Mouse (Mus musculus) activated CD4-positive, CD25-positive, alpha-beta regulatory T cell, adult 4 months (primary cell): ENCODE data around the gene Helt. TPM values are rescaled to one million over a fixed set of nuclear protein-coding genes. Genes with fewer than 3 reads are reported as not detected.

ENCODE experiments used
- ATAC-seq: one replicate; pipeline ENCODE4 v1.8.0; 2017
- polyA plus RNA-seq, 2 experiments: library from polyadenylated mRNA; unstranded; fragments of 100-300 nt; shearing (Covaris generic); gene quantifications; one replicate each; pipeline ENCODE4 v1.2.1; 2017

Gene Helt
- polyA plus RNA-seq, result not detected

- ATAC-seq, result no peak
These were observed at the start of gene Helt for GRCm38 (mm10) chr8:46294181-46294892. Helt (minus strand) TSS chr8:46294671.

GRCm38 (mm10) chr8:46342272-46342671 is 47.8 kb upstream of the Helt start:
- ATAC-seq, result no peak

DNA sequence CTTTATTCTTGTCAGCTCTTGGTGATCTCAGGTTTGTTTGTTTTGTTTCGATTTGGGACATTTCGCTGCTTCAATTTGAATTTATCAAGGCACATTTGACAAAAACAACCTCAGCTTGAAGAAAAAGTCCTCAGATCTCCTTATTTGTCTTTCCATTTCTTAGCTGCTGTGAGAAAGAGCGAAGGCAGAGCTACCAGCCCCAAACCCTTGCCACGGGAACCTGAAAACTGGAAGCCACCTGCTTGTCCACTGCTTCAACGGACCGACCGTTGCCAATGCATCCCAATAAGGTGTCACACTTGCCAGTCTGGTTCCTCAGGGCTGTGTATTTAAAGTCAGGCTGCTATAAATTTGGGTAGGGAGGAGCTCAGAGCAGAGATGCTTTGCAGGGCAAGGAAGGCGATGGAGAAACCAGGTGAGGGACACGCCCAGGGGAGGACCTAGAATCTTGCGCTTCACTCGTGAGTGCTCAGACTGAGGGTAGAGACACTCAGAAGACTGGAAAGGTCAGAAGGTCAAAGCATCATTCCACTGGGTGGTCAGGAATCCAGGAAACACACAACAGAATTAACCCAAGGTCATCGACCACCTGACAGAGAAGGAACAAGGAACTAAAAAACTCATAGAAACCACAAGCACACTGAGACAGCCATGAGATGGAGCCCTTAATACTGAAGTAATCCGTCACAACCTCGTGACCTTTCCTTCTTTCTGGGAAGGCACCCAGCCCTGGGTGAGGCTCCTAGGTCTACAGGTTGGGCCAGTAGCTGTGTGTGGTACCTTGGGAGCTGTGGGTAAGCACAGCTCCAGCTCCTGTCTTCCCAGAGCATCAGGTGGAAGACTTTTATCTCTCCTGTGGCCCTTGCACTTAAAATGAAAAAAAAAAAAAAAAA is 46.2 kb upstream of the Helt start:
- ATAC-seq, result no peak

DNA sequence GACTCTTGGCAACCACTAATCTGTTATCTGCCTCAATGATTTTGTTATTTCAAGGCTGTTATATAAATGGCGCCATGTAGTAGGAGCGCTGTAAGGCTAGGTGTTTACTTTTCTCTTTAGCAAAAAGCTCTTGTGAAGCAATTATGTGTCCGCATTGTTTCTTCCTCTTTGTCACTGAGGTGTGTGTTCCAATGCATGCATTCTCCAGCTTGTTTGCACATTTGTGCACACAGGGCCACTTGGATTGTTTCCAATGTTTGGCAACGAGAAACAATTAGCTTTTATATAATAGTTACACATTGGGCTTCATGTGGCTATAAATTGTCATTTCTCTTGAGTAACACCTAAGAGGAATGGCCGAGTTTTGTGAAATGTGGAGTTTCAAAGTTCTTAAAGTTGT is 44.8 kb upstream of the Helt start:
- no peak for ATAC-seq

DNA sequence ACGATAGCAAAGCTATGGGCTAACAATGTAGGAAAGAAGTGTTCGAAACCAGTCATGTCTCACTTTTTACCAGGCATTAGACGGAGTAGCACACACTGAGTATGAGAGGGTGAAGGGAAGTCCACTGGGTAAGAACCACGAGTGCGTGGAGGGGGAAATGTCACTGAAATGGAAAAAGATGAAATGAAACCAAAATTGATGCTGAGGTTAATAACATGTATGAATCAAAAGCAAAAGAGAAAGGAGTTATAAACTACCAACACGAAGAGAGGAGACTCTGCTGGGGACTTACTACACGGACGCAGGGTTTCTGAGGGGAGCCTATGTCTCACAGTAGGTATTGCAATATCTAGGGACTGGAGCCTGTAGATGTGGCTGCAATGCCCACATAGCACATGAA is 41.9 kb upstream of the Helt start:
- peak; percentile 85 for ATAC-seq

GRCm38 (mm10) chr8:46332389-46333061 is 38.1 kb upstream of the Helt start:
- ATAC-seq, result no peak

DNA sequence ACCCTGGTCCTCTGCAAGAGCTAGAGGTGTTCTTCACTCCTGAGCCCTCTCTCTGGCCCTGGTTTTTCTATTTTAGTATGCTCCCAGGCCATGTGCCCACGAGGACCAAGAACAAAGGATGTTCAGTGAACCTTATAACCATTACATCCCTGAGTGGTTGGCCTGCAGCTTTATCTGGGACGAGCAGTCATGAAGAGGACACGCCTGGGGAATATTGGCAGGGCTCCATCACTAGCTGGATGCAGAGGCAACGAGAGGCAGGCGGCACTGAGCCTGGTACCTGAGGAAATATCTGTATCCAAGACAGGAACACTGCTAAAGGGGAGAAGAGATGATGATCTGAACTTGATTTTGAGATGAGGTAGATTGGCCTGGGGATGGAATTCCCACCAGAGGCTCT is 37.3 kb upstream of the Helt start:
- ATAC-seq, result no peak

- no peak for ATAC-seq
These were observed 34.9 kb upstream of the Helt start for GRCm38 (mm10) chr8:46329396-46329795.

DNA sequence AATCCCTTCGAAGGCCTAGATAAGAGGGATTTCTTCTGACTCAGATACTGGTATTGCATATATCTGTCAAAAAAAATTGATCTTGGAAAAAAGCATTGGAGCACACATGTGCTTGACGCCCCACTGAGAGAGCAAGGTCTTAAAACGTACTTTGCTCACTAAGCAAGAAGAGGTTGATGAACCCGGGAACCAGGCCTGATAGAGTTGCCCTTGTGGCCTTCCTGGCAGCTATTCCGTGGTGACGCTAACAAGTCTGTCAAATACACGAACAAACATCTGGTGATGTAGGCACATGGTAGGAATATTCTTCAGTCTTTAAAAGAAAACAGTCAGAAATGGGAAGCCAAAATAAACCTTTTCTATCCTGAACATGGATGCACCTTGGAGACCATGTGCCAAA is 32.8 kb upstream of the Helt start:
- no peak for ATAC-seq

DNA sequence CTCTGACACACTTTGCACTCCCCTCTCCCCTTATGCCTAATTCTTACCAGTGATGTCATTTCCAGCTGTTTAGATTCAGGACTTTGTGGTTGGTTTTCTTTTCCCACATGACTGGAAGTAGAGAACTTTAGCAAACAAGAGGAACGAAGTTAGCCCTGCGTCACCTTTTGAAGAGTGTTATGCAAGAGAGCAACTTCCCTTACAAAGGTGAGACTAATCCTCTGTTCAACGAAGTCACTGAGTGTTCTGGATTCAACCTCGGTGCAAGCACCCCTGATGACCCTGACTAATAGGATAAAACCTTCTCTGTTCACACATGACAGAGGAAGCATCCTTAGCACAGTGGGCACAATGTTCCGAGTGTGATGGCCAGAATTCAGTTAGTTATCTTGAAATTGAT is 32.2 kb upstream of the Helt start:
- ATAC-seq, result no peak

- no peak for ATAC-seq
These were observed 30.2 kb upstream of the Helt start for GRCm38 (mm10) chr8:46324676-46325075.

DNA sequence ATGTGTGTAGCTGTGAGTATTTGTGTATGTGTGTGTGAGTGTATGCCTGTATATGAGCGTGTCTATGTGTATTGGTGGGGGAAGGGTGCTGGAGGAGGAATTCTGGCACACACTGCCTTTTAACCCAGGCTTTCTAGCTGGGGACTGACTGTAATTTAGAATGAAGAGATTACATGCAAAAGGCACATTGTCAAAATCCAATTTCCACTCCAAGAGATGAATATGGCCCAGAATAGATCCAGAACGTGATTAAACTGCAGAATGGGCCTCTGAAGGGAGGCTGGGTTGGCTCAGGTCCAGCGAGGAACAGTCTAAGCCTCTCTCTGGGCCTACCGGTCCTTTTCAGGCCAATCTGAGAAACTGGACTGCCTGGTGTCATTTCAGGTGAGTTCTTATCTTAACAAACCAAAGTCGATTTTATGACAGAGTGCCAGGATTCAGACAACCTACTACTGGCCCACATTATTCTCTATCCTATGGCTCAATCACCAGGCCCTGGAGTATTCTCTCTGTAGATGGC is 29.3 kb upstream of the Helt start:
- ATAC-seq, result no peak

DNA sequence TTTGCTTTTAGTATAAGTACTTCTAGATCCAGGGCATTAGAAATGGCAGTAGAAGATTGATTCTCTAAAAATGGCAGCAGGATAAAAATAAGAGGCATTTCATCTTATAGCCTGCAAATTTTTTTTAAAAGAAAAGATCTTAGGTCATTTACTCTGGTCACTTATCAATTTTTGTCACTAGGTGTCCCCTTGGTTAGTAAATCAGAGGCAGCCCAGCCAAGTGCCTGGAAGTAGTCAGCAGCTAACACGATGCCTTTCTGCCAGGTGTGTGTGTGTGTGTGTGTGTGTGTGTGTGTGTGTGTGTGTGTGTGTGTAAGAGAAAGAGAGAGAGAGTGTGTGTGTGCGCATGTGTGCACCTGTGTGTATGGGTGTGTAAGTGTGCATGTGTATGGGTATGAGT is 28.4 kb upstream of the Helt start:
- no peak for ATAC-seq

DNA sequence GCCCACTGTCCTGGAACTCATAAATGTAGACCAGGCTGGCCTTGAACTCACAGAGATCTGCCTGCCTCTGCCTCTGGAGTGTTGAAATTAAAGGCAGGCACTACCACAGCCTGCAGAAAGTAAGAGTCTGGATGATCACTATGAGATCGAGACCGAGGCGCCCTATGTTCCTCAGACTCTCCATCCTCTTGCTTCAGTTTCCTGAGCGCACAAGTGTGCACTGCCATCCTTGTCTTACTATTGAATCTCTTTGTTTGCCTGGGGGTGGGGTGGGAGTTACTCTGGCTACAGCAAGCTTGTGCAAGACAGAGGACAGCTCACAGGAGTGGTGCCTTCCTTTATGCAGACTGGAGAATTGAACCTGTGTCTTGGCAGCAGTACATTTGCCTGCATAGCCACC is 27.9 kb upstream of the Helt start:
- ATAC-seq, result no peak

DNA sequence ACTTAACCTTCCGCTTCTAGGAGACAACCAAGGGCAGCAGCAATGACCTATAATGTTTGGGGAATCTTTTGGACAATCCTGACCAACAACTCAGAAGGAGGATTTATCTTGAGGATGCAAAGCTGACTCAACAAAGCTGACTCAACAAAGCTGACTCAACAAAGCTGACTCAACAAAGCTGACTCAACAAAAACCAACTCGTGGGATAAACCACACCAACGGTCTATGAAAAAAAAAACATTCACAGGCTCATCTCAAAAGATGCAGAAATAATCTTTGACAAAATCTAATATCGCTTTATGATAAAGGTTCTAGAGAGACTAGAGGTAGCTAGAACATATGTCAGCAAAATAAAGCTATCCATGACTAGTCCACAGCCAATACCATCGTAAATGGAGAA is 24.3 kb upstream of the Helt start:
- ATAC-seq, result no peak

- ATAC-seq, result no peak
These were observed 22.7 kb upstream of the Helt start for GRCm38 (mm10) chr8:46317161-46317560.

DNA sequence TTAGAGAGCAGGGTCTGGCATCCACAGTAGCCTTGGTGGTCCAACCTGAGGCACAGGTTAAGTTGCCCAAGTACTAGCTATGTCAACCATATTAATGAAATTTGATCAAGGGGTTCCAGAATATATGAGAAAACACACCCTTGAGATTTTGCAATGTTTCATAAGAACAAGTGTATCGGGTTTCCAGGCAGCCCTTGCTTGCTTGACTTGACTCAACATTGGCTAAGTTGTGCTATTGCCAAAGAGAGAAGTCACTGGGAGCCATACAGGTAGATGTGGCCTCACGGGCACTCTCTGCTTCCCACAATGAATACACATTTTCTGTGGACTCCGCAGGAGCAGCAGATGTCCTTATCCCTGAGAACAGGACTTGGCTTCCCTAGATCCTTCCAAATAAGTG is 19.3 kb upstream of the Helt start:
- ATAC-seq, result no peak

GRCm38 (mm10) chr8:46311159-46311558 is 16.7 kb upstream of the Helt start:
- peak; percentile 68 for ATAC-seq

GRCm38 (mm10) chr8:46308189-46308588 is 13.7 kb upstream of the Helt start:
- ATAC-seq, result no peak

GRCm38 (mm10) chr8:46305733-46306349 is 11.4 kb upstream of the Helt start:
- no peak for ATAC-seq

- no peak for ATAC-seq
These were observed 7.7 kb upstream of the Helt start for GRCm38 (mm10) chr8:46302121-46302520.

DNA sequence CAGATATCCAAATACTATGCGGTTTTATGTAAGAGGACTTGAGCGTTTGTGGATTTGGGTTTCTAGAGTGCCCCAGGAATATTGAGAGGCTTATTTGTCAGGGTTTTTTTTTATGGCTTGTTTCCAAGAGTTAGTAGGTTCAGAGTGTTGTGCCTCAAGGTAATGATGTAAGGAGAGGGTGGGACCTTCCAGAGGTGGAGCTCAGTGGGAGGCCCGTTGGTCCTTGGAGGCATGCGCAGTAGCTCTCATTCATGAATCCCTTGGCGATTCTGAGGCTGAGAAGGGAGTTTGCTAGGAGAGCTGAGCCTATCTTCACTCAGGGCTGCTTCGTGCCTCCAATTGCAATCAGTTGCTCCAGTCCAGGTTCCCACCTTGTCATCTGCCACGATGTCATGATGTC is 4.4 kb upstream of the Helt start:
- no peak for ATAC-seq

GRCm38 (mm10) chr8:46296551-46296950 is 2.1 kb upstream of the Helt start:
- no peak for ATAC-seq
